Mouse (Mus musculus) embryonic facial prominence, embryonic 11.5 days (tissue): ENCODE data around the gene Rnf41. TPM values are rescaled to one million over a fixed set of nuclear protein-coding genes. Genes with fewer than 3 reads are reported as not detected.

ENCODE experiments used
- ATAC-seq: fragments of 200-750 bp; cut with Nextera tagmentation; replicated peaks from 2 replicates; pipeline ENCODE4 v1.8.0; 2017; ENCODE audit warnings: low read depth; ENCODE audit not compliant: insufficient number of reproducible peaks, low FRiP score, low TSS enrichment
- DNase-seq: peaks from one replicate; pipeline ENCODE4 v3.0.0-alpha.2; 2015; ENCODE audit warnings: low spot score
- H3K27ac ChIP-seq: fragments of 300-500 bp; sonication (generic); replicated peaks from 2 replicates; pipeline ENCODE4 v1.5.1; 2014; ENCODE audit warnings: mild to moderate bottlenecking, low read depth, low read length, control low read depth
- H3K27me3 ChIP-seq: fragments of 300-500 bp; sonication (generic); 2 replicates; pipeline ENCODE4 v1.6.1; 2014; ENCODE audit warnings: mild to moderate bottlenecking, low read length, moderate library complexity, mixed read lengths; ENCODE audit not compliant: control insufficient read depth, insufficient read depth
- H3K36me3 ChIP-seq: fragments of 300-500 bp; sonication (generic); replicated peaks from 2 replicates; pipeline ENCODE4 v1.6.1; 2014; ENCODE audit warnings: low read depth, mild to moderate bottlenecking, low read length, moderate library complexity, mixed read lengths; ENCODE audit not compliant: control insufficient read depth, insufficient read depth
- H3K4me1 ChIP-seq: fragments of 300-500 bp; sonication (generic); 2 replicates; pipeline ENCODE4 v1.6.1; 2014; ENCODE audit warnings: low read length, mixed read lengths; ENCODE audit not compliant: control insufficient read depth, insufficient read depth
- H3K4me2 ChIP-seq: fragments of 300-500 bp; sonication (generic); 2 replicates; pipeline ENCODE4 v1.6.1; 2014; ENCODE audit warnings: low read depth, mild to moderate bottlenecking, control low read depth, low read length, moderate library complexity
- H3K4me3 ChIP-seq: fragments of 300-500 bp; sonication (generic); 2 replicates; pipeline ENCODE4 v1.5.1; 2014; ENCODE audit warnings: low read depth, low read length, control low read depth
- H3K9ac ChIP-seq: fragments of 300-500 bp; sonication (generic); replicated peaks from 2 replicates; pipeline ENCODE4 v1.6.1; 2014; ENCODE audit warnings: mild to moderate bottlenecking, control low read depth, low read length
- H3K9me3 ChIP-seq: fragments of 300-500 bp; sonication (generic); replicated peaks from 2 replicates; pipeline ENCODE4 v1.6.1; 2016; ENCODE audit warnings: mild to moderate bottlenecking, low read length, inconsistent platforms, mixed read lengths; ENCODE audit not compliant: control insufficient read depth
- WGBS: fragments of 180-500 bp; shearing (Covaris S2); extraction: QIAGEN DNeasy Blood & Tissue Kit; methylation state at CpG from one replicate; pipeline ENCODE4 v1.1.7; 2014; 5-methylcytosine and 5-hydroxymethylcytosine counted together
- polyA plus RNA-seq: library from polyadenylated mRNA; unstranded; fragments of >200 nt; fragmentation: Nextera tagmentation; extraction: Ambion mirVana; gene quantifications from 2 replicates; pipeline ENCODE4 v1.2.1, GENCODE M21; 2014

The Rnf41 gene
- polyA plus RNA-seq, 1 experiment from 2014 or later: 36.4 TPM

- DNase-seq (peak; percentile 81), ATAC-seq (peak; percentile 63)
- H3K4me3 ChIP-seq: peak overlapping the region; percentile 99
- H3K4me1 ChIP-seq: peaks cover 4% of the 10 kb centered on the region; the same call in 1 of the 2 replicates
- peaks cover 15% of the 10 kb centered on the region for H3K36me3 ChIP-seq
- H3K9me3 ChIP-seq: no peaks in the 10 kb centered on the region
- H3K4me2 ChIP-seq: peak overlapping the region; percentile 82
- H3K9ac ChIP-seq: peak overlapping the region; percentile 100
- H3K27ac ChIP-seq: peak overlapping the region; percentile 92
- whole genome bisulfite sequencing: under 1% methylated on average over 43 of the region's 47 CpGs
- no peaks in the 10 kb centered on the region for H3K27me3 ChIP-seq
These were observed 34.1 kb upstream of the Rnf41 start for GRCm38 (mm10) chr10:128377222-128377939.

GRCm38 (mm10) chr10:128377940-128378448 is 33.5 kb upstream of the Rnf41 start:
- H3K4me1 ChIP-seq: peaks cover 4% of the 10 kb centered on the region; the same call in 1 of the 2 replicates
- peak overlapping the region; percentile 99 for H3K4me3 ChIP-seq
- DNase-seq: no peak
- H3K4me2 ChIP-seq: peak overlapping the region; percentile 82
- 53% methylated on average over 14 of the region's 14 CpGs for WGBS
- H3K9ac ChIP-seq: peak overlapping the region; percentile 100
- H3K27ac ChIP-seq: peak overlapping the region; percentile 92; the same call in 1 of the 2 replicates
- ATAC-seq: no peak
- peaks cover 21% of the 10 kb centered on the region for H3K36me3 ChIP-seq
- H3K27me3 ChIP-seq: no peaks in the 10 kb centered on the region
- H3K9me3 ChIP-seq: no peaks in the 10 kb centered on the region

- ATAC-seq: no peak
- H3K4me2 ChIP-seq: no peak overlapping the region; the same call in 1 of the 2 replicates
- no peak overlapping the region for H3K27ac ChIP-seq
- no peaks in the 10 kb centered on the region for H3K9me3 ChIP-seq
- peaks cover 4% of the 10 kb centered on the region; the same call in 1 of the 2 replicates for H3K4me1 ChIP-seq
- no peak for DNase-seq
- H3K4me3 ChIP-seq: peak overlapping the region; percentile 99; the same call in 1 of the 2 replicates
- H3K9ac ChIP-seq: peak overlapping the region; percentile 26; the same call in 1 of the 2 replicates
- no peaks in the 10 kb centered on the region for H3K27me3 ChIP-seq
- 75% methylated on average over 3 of the region's 3 CpGs for WGBS
- H3K36me3 ChIP-seq: peaks cover 26% of the 10 kb centered on the region
These were observed 33.0 kb upstream of the Rnf41 start for GRCm38 (mm10) chr10:128378462-128378861.

GRCm38 (mm10) chr10:128379260-128379659 is 32.2 kb upstream of the Rnf41 start:
- Histone ChIP-seq H3K9ac (peak overlapping the region; percentile 7; the same call in 1 of the 2 replicates), H3K4me2 (no peak overlapping the region), H3K4me3 (no peak overlapping the region), H3K27ac (no peak overlapping the region), H3K27me3 (no peaks in the 10 kb centered on the region), H3K36me3 (peaks cover 31% of the 10 kb centered on the region), H3K9me3 (no peaks in the 10 kb centered on the region), H3K4me1 (peaks cover 4% of the 10 kb centered on the region; the same call in 1 of the 2 replicates)
- 97% methylated on average over 7 of the region's 7 CpGs for WGBS
- DNase-seq (no peak), ATAC-seq (no peak)

- Histone ChIP-seq H3K27ac (no peak overlapping the region), H3K4me1 (peaks cover 4% of the 10 kb centered on the region; the same call in 1 of the 2 replicates), H3K4me3 (no peak overlapping the region), H3K36me3 (peaks cover 38% of the 10 kb centered on the region), H3K27me3 (no peaks in the 10 kb centered on the region), H3K4me2 (no peak overlapping the region), H3K9ac (no peak overlapping the region), H3K9me3 (no peaks in the 10 kb centered on the region)
- ATAC-seq (no peak), DNase-seq (no peak)
- WGBS: 91% methylated on average over 5 of the region's 5 CpGs
These were observed 30.9 kb upstream of the Rnf41 start for GRCm38 (mm10) chr10:128380565-128380964.

GRCm38 (mm10) chr10:128382482-128382881 is 29.0 kb upstream of the Rnf41 start:
- Histone ChIP-seq H3K36me3 (peaks cover 46% of the 10 kb centered on the region), H3K9me3 (no peaks in the 10 kb centered on the region), H3K4me3 (no peak overlapping the region), H3K27me3 (no peaks in the 10 kb centered on the region), H3K4me1 (peaks cover 4% of the 10 kb centered on the region; the same call in 1 of the 2 replicates), H3K4me2 (no peak overlapping the region), H3K9ac (no peak overlapping the region), H3K27ac (no peak overlapping the region)
- 86% methylated on average over 8 of the region's 8 CpGs for WGBS
- ATAC-seq: no peak
- DNase-seq: no peak

- no peaks in the 10 kb centered on the region for H3K4me1 ChIP-seq
- H3K36me3 ChIP-seq: peaks cover 50% of the 10 kb centered on the region
- H3K4me3 ChIP-seq: no peak overlapping the region
- no peak overlapping the region for H3K27ac ChIP-seq
- H3K27me3 ChIP-seq: no peaks in the 10 kb centered on the region
- H3K4me2 ChIP-seq: no peak overlapping the region
- no peak overlapping the region for H3K9ac ChIP-seq
- 89% methylated on average over 7 of the region's 7 CpGs for WGBS
- ATAC-seq (peak; percentile 55; the same call in 1 of the 2 replicates), DNase-seq (no peak)
- H3K9me3 ChIP-seq: no peaks in the 10 kb centered on the region
These were observed 25.6 kb upstream of the Rnf41 start for GRCm38 (mm10) chr10:128385902-128386301.

GRCm38 (mm10) chr10:128388941-128389340 is 22.5 kb upstream of the Rnf41 start:
- Histone ChIP-seq H3K27ac (no peak overlapping the region), H3K36me3 (peaks cover 36% of the 10 kb centered on the region), H3K9me3 (no peaks in the 10 kb centered on the region), H3K9ac (no peak overlapping the region), H3K27me3 (no peaks in the 10 kb centered on the region), H3K4me3 (no peak overlapping the region), H3K4me1 (no peaks in the 10 kb centered on the region), H3K4me2 (no peak overlapping the region)
- no peak for DNase-seq
- 94% methylated on average over 14 of the region's 14 CpGs for WGBS
- ATAC-seq: no peak
